Mouse (Mus musculus): ENCODE measurements around the gene Cdk7. TPM values are rescaled to one million over a fixed set of nuclear protein-coding genes. Genes with fewer than 3 reads are reported as not detected.
"Not testable (repeated sequence)": the region's sequence is repeated elsewhere in the genome, so short reads cannot be mapped to it uniquely, and the experiment has no call there.

Cdk7 gene
- polyA plus RNA-seq, 1 experiment from 2014 or later = 54.8 TPM

- under 1% methylated on average over 30 of the region's 30 CpGs for WGBS
- Histone ChIP-seq H3K9me3 (ENCODE audit: low read length) (no peaks in the 10 kb centered on the region), H3K4me2 (replicated peaks; ENCODE audit: low read depth, low read length) (peak overlapping the region; percentile 77), H3K4me3 (ENCODE audit: low read depth, low read length) (peak overlapping the region; percentile 80), H3K27ac (ENCODE audit: low read length) (peak overlapping the region; percentile 95), H3K4me1 (ENCODE audit: insufficient read depth, low read depth, low read length) (no peaks in the 10 kb centered on the region), H3K9ac (replicated peaks; ENCODE audit: low read depth) (peak overlapping the region; percentile 91), H3K36me3 (ENCODE audit: insufficient read depth, low read length) (no peaks in the 10 kb centered on the region), H3K27me3 (replicated peaks; ENCODE audit: insufficient read depth, low read length) (no peaks in the 10 kb centered on the region)
- TF ChIP-seq EP300 (IDR thresholded peaks at IDR 0.05) (no peak), CTCF (IDR thresholded peaks at IDR 0.05) (no peak)
- DNase-seq (ENCODE audit: low spot score) = no peak
- peak; percentile 4 for ATAC-seq
Measured at GRCm38 (mm10) chr13:100730153-100730860, 432 bp downstream of the Cdk7 start.

GRCm38 (mm10) chr13:100728530-100728929 lies 2.2 kb downstream of the Cdk7 start:
- H3K4me2 ChIP-seq (replicated peaks; ENCODE audit: low read depth, low read length); ATAC-seq; DNase-seq (ENCODE audit: low spot score); H3K4me1 ChIP-seq (ENCODE audit: insufficient read depth, low read depth, low read length); H3K9ac ChIP-seq (replicated peaks; ENCODE audit: low read depth); H3K36me3 ChIP-seq (ENCODE audit: insufficient read depth, low read length); H3K9me3 ChIP-seq (ENCODE audit: low read length); H3K27me3 ChIP-seq (replicated peaks; ENCODE audit: insufficient read depth, low read length); H3K27ac ChIP-seq (ENCODE audit: low read length); H3K4me3 ChIP-seq (ENCODE audit: low read depth, low read length): not testable (repeated sequence)
- WGBS = 89% methylated on average over 4 of the region's 4 CpGs

GRCm38 (mm10) chr13:100728086-100728485 lies 2.7 kb downstream of the Cdk7 start:
- H3K27me3 ChIP-seq (replicated peaks; ENCODE audit: insufficient read depth, low read length) = no peaks in the 10 kb centered on the region
- no peak for ATAC-seq
- DNase-seq (ENCODE audit: low spot score) = no peak
- no peak for TF ChIP-seq CTCF (IDR thresholded peaks at IDR 0.05)
- no peak for TF ChIP-seq EP300 (IDR thresholded peaks at IDR 0.05)
- no peak overlapping the region for H3K27ac ChIP-seq (ENCODE audit: low read length)
- no peak overlapping the region for H3K4me2 ChIP-seq (replicated peaks; ENCODE audit: low read depth, low read length)
- no peak overlapping the region for H3K9ac ChIP-seq (replicated peaks; ENCODE audit: low read depth)
- no peaks in the 10 kb centered on the region for H3K9me3 ChIP-seq (ENCODE audit: low read length)
- H3K36me3 ChIP-seq (ENCODE audit: insufficient read depth, low read length) = no peaks in the 10 kb centered on the region
- H3K4me1 ChIP-seq (ENCODE audit: insufficient read depth, low read depth, low read length) = no peaks in the 10 kb centered on the region
- WGBS = 91% methylated on average over 5 of the region's 5 CpGs
- no peak overlapping the region for H3K4me3 ChIP-seq (ENCODE audit: low read depth, low read length)

- no peaks in the 10 kb centered on the region for H3K27me3 ChIP-seq (replicated peaks; ENCODE audit: insufficient read depth, low read length)
- ATAC-seq = no peak
- H3K4me2 ChIP-seq (replicated peaks; ENCODE audit: low read depth, low read length) = no peak overlapping the region
- 87% methylated on average over 10 of the region's 10 CpGs for WGBS
- H3K4me1 ChIP-seq (ENCODE audit: insufficient read depth, low read depth, low read length) = no peaks in the 10 kb centered on the region
- H3K9me3 ChIP-seq (ENCODE audit: low read length) = no peaks in the 10 kb centered on the region
- peaks cover 6% of the 10 kb centered on the region; the same call in 1 of the 2 replicates for H3K36me3 ChIP-seq (ENCODE audit: insufficient read depth, low read length)
- no peak overlapping the region for H3K9ac ChIP-seq (replicated peaks; ENCODE audit: low read depth)
- no peak for TF ChIP-seq EP300 (IDR thresholded peaks at IDR 0.05)
- TF ChIP-seq CTCF (IDR thresholded peaks at IDR 0.05) = no peak
- H3K27ac ChIP-seq (ENCODE audit: low read length) = no peak overlapping the region
- H3K4me3 ChIP-seq (ENCODE audit: low read depth, low read length) = no peak overlapping the region
- no peak for DNase-seq (ENCODE audit: low spot score)
Measured at GRCm38 (mm10) chr13:100725194-100725593, 5.5 kb downstream of the Cdk7 start.

GRCm38 (mm10) chr13:100724051-100724754 lies 6.5 kb downstream of the Cdk7 start:
- Histone ChIP-seq H3K4me3 (ENCODE audit: low read depth, low read length) (no peak overlapping the region), H3K27ac (ENCODE audit: low read length) (no peak overlapping the region), H3K4me2 (replicated peaks; ENCODE audit: low read depth, low read length) (no peak overlapping the region), H3K9ac (replicated peaks; ENCODE audit: low read depth) (no peak overlapping the region), H3K36me3 (ENCODE audit: insufficient read depth, low read length) (peaks cover 6% of the 10 kb centered on the region; the same call in 1 of the 2 replicates), H3K27me3 (replicated peaks; ENCODE audit: insufficient read depth, low read length) (no peaks in the 10 kb centered on the region), H3K9me3 (ENCODE audit: low read length) (no peaks in the 10 kb centered on the region), H3K4me1 (ENCODE audit: insufficient read depth, low read depth, low read length) (no peaks in the 10 kb centered on the region)
- no peak for TF ChIP-seq CTCF (IDR thresholded peaks at IDR 0.05)
- TF ChIP-seq EP300 (IDR thresholded peaks at IDR 0.05) = no peak
- DNase-seq (ENCODE audit: low spot score) = no peak
- 65% methylated on average over 7 of the region's 7 CpGs for WGBS
- ATAC-seq = no peak

GRCm38 (mm10) chr13:100721656-100722055 lies 9.1 kb downstream of the Cdk7 start:
- Histone ChIP-seq H3K9ac (replicated peaks; ENCODE audit: low read depth) (no peak overlapping the region), H3K27ac (ENCODE audit: low read length) (no peak overlapping the region), H3K9me3 (ENCODE audit: low read length) (no peaks in the 10 kb centered on the region), H3K4me2 (replicated peaks; ENCODE audit: low read depth, low read length) (no peak overlapping the region), H3K27me3 (replicated peaks; ENCODE audit: insufficient read depth, low read length) (no peaks in the 10 kb centered on the region), H3K4me1 (ENCODE audit: insufficient read depth, low read depth, low read length) (no peaks in the 10 kb centered on the region), H3K36me3 (ENCODE audit: insufficient read depth, low read length) (peaks cover 12% of the 10 kb centered on the region; the same call in 1 of the 2 replicates), H3K4me3 (ENCODE audit: low read depth, low read length) (no peak overlapping the region)
- no peak for ATAC-seq
- 86% methylated on average over 5 of the region's 5 CpGs for WGBS
- TF ChIP-seq CTCF (IDR thresholded peaks at IDR 0.05) (no peak), EP300 (IDR thresholded peaks at IDR 0.05) (no peak)
- no peak for DNase-seq (ENCODE audit: low spot score)
